Mouse (Mus musculus) retina, postnatal 1 day (tissue): ENCODE results near the gene 1700016K19Rik.

Experiments used
- DNase-seq: peaks from one replicate; pipeline ENCODE4 v3.0.0-alpha.2; 2012

The 1700016K19Rik gene

GRCm38 (mm10) chr11:76037581-76038294 lies 38.0 kb downstream of the 1700016K19Rik start:
- DNase-seq, result no peak

- no peak for DNase-seq
Observed at GRCm38 (mm10) chr11:76039271-76040053, 39.8 kb downstream of the 1700016K19Rik start.

GRCm38 (mm10) chr11:76040106-76040505 lies 40.4 kb downstream of the 1700016K19Rik start:
- DNase-seq, result no peak

GRCm38 (mm10) chr11:76040761-76041376 lies 41.2 kb downstream of the 1700016K19Rik start:
- no peak for DNase-seq

- no peak for DNase-seq
Observed at GRCm38 (mm10) chr11:76042041-76042638, 42.4 kb downstream of the 1700016K19Rik start.

GRCm38 (mm10) chr11:76042882-76043281 lies 43.2 kb downstream of the 1700016K19Rik start:
- DNase-seq, result no peak

- no peak for DNase-seq
Observed at GRCm38 (mm10) chr11:76044468-76044867, 44.8 kb downstream of the 1700016K19Rik start.

GRCm38 (mm10) chr11:76045367-76045766 lies 45.7 kb downstream of the 1700016K19Rik start:
- no peak for DNase-seq

GRCm38 (mm10) chr11:76050509-76050908 lies 50.8 kb downstream of the 1700016K19Rik start:
- no peak for DNase-seq

- DNase-seq, result no peak
Observed at GRCm38 (mm10) chr11:76050967-76051512, 51.3 kb downstream of the 1700016K19Rik start.

- no peak for DNase-seq
Observed at GRCm38 (mm10) chr11:76052496-76052895, 52.8 kb downstream of the 1700016K19Rik start.
